Mouse (Mus musculus) spleen, postnatal 14 days (tissue): ENCODE measurements around the gene Chchd6.

Experiments
- DNase-seq, 2 experiments: peaks; one replicate each; pipeline ENCODE4 v3.0.0; 2021 to 2022; ENCODE audit warnings: low spot score in 2 of 2

Gene Chchd6

GRCm38 (mm10) chr6:89585696-89586095, 9.8 kb downstream of the Chchd6 start:
- no peak for DNase-seq

GRCm38 (mm10) chr6:89584634-89585409, 10.6 kb downstream of the Chchd6 start:
- DNase-seq, result no peak

- DNase-seq, result no peak
Observed at GRCm38 (mm10) chr6:89583170-89583569, 12.3 kb downstream of the Chchd6 start.

GRCm38 (mm10) chr6:89574641-89575040, 20.8 kb downstream of the Chchd6 start:
- DNase-seq, result no peak

- no peak for DNase-seq
Observed at GRCm38 (mm10) chr6:89573768-89574167, 21.7 kb downstream of the Chchd6 start.

- no peak for DNase-seq
Observed at GRCm38 (mm10) chr6:89572921-89573636, 22.4 kb downstream of the Chchd6 start.

- DNase-seq, result no peak
Observed at GRCm38 (mm10) chr6:89569370-89569769, 26.1 kb downstream of the Chchd6 start.

GRCm38 (mm10) chr6:89566740-89567139, 28.7 kb downstream of the Chchd6 start:
- no peak for DNase-seq

- no peak for DNase-seq
Observed at GRCm38 (mm10) chr6:89563381-89563780, 32.1 kb downstream of the Chchd6 start.

- no peak for DNase-seq
Observed at GRCm38 (mm10) chr6:89560826-89561225, 34.6 kb downstream of the Chchd6 start.

GRCm38 (mm10) chr6:89557654-89558053, 37.8 kb downstream of the Chchd6 start:
- no peak for DNase-seq

GRCm38 (mm10) chr6:89556566-89556965, 38.9 kb downstream of the Chchd6 start:
- DNase-seq, result no peak

GRCm38 (mm10) chr6:89555971-89556370, 39.5 kb downstream of the Chchd6 start:
- DNase-seq, result no peak

GRCm38 (mm10) chr6:89554029-89554428, 41.4 kb downstream of the Chchd6 start:
- DNase-seq, result no peak

GRCm38 (mm10) chr6:89553012-89553704, 42.3 kb downstream of the Chchd6 start:
- DNase-seq, result peak; percentile 16 to 59

- DNase-seq, result no peak
Observed at GRCm38 (mm10) chr6:89552321-89553011, 43.0 kb downstream of the Chchd6 start.

- no peak for DNase-seq
Observed at GRCm38 (mm10) chr6:89549157-89549556, 46.3 kb downstream of the Chchd6 start.

- no peak for DNase-seq
Observed at GRCm38 (mm10) chr6:89547951-89548350, 47.5 kb downstream of the Chchd6 start.

GRCm38 (mm10) chr6:89538102-89538751, 57.2 kb downstream of the Chchd6 start:
- no peak for DNase-seq

GRCm38 (mm10) chr6:89535626-89536225, 59.7 kb downstream of the Chchd6 start:
- no peak for DNase-seq

- no peak for DNase-seq
Observed at GRCm38 (mm10) chr6:89524766-89525165, 70.7 kb downstream of the Chchd6 start.
